Mouse (Mus musculus): ENCODE measurements around the gene Ssh1.

The Ssh1 gene

GRCm38 (mm10) chr5:113887132-113887531, 106.6 kb downstream of the Ssh1 start:
- no peak for DNase-seq
